Mouse (Mus musculus) heart, embryonic 11.5 days (tissue): ENCODE measurements around the gene Gm12845. TPM values are rescaled to one million over a fixed set of nuclear protein-coding genes. Genes with fewer than 3 reads are reported as not detected.

Source experiments
- ATAC-seq: fragments of 200-750 bp; cut with Nextera tagmentation; replicated peaks from 2 replicates; pipeline ENCODE4 v1.8.0; 2017; ENCODE audit warnings: moderate library complexity; ENCODE audit not compliant: insufficient number of reproducible peaks, low FRiP score, low TSS enrichment
- H3K27ac ChIP-seq: fragments of 300-500 bp; sonication (generic); 2 replicates; pipeline ENCODE4 v1.5.1; 2014; ENCODE audit warnings: mild to moderate bottlenecking, low read depth, low read length
- H3K27me3 ChIP-seq: fragments of 300-500 bp; sonication (generic); 2 replicates; pipeline ENCODE4 v1.6.1; 2014; ENCODE audit warnings: mild to moderate bottlenecking, low read length, mixed read lengths; ENCODE audit not compliant: control insufficient read depth, insufficient read depth
- H3K36me3 ChIP-seq: fragments of 300-500 bp; sonication (generic); 2 replicates; pipeline ENCODE4 v1.6.1; 2014; ENCODE audit warnings: mild to moderate bottlenecking, low read length, moderate library complexity, mixed read lengths; ENCODE audit not compliant: control insufficient read depth, insufficient read depth
- H3K4me1 ChIP-seq: fragments of 300-500 bp; sonication (generic); 2 replicates; pipeline ENCODE4 v1.6.1; 2014; ENCODE audit warnings: low read length; ENCODE audit not compliant: control insufficient read depth, insufficient read depth
- H3K4me2 ChIP-seq: fragments of 300-500 bp; sonication (generic); 2 replicates; pipeline ENCODE4 v1.6.1; 2014; ENCODE audit warnings: mild to moderate bottlenecking, moderate library complexity
- H3K4me3 ChIP-seq: fragments of 300-500 bp; sonication (generic); 2 replicates; pipeline ENCODE4 v1.5.1; 2014; ENCODE audit warnings: low read depth, low read length
- H3K9ac ChIP-seq: fragments of 300-500 bp; sonication (generic); 2 replicates; pipeline ENCODE4 v1.6.1; 2014; ENCODE audit warnings: mild to moderate bottlenecking, low read depth, low read length, moderate library complexity
- H3K9me3 ChIP-seq: fragments of 300-500 bp; sonication (generic); replicated peaks from 2 replicates; pipeline ENCODE4 v1.6.1; 2016; ENCODE audit warnings: low read length; ENCODE audit not compliant: control insufficient read depth
- WGBS: fragments of 180-500 bp; shearing (Covaris S2); extraction: QIAGEN DNeasy Blood & Tissue Kit; methylation state at CpG from one replicate; pipeline ENCODE4 v1.1.7; 2014; ENCODE audit not compliant: insufficient replicate concordance; 5-methylcytosine and 5-hydroxymethylcytosine counted together
- polyA plus RNA-seq: library from polyadenylated mRNA; unstranded; fragments of >200 nt; fragmentation: Nextera tagmentation; extraction: Ambion mirVana; gene quantifications from 2 replicates; pipeline ENCODE4 v1.2.1, GENCODE M21; 2014

Gm12845 gene
- polyA plus RNA-seq: not detected in 2 replicates

DNA sequence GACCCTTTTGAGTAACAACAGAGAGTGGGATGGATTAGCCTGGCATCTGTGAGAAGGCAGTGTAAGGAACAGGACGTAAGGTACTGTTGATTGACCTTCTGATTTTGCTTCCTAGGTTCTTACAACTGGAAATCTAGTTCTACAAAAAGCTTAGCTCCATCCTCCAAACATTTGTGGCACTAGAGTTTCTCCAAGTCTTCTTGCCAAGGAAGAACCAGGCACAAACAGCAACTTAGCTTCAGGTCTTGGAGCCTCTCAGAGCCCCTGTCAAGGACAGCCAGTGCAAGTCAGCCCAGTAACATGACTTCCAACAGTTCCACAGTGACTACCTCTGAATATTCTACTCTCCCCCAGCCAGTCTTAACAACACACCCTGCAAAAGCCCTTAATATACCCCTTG, at the start of gene Gm12845:
Gm12845 (plus strand) TSS at position 301 of the 400 bp plus-strand sequence.
- Histone ChIP-seq H3K27me3 (no peaks in the 10 kb centered on the region), H3K9me3 (no peaks in the 10 kb centered on the region), H3K4me3 (no peak within 1 kb of the TSS), H3K27ac (no peak within 1 kb of the TSS), H3K36me3 (no peaks in the 10 kb centered on the region), H3K4me1 (no peaks in the 10 kb centered on the region), H3K4me2 (no peak within 1 kb of the TSS), H3K9ac (no peak within 1 kb of the TSS)
- ATAC-seq: no peak
- 76% methylated on average over 1 of the region's 1 CpGs for WGBS

GRCm38 (mm10) chr4:117676903-117677302, 47.3 kb upstream of the Gm12845 start:
- H3K9me3 ChIP-seq: no peaks in the 10 kb centered on the region
- H3K27ac ChIP-seq: no peak overlapping the region
- H3K4me1 ChIP-seq: peaks cover 4% of the 10 kb centered on the region; the same call in 1 of the 2 replicates
- no peaks in the 10 kb centered on the region for H3K27me3 ChIP-seq
- no peak for ATAC-seq
- 24% methylated on average over 3 of the region's 3 CpGs for WGBS
- no peak overlapping the region for H3K4me3 ChIP-seq
- H3K4me2 ChIP-seq: no peak overlapping the region
- no peak overlapping the region for H3K9ac ChIP-seq
- H3K36me3 ChIP-seq: peaks cover 31% of the 10 kb centered on the region

DNA sequence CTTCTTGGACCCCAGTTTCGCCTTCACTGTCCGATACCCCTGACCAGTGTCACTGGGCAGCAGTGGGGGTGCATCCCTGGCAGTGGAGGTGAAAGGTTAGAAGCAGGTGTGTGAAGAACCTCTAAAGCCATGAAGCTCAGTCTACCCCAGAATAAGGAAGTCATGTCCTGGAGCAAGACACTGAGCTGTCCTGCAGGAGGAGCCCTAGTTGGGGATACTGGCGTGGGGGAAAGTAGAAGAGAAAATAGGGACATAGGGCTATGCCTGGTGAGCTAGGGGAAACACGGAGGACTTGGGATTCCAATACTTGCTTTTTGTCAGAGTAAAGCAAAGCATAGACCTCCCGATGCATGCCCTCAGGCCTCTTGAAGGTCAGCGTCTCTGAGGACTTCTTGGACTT, 43.2 kb upstream of the Gm12845 start:
- no peak overlapping the region for H3K27ac ChIP-seq
- H3K9ac ChIP-seq: no peak overlapping the region
- peak overlapping the region; percentile 88 for H3K4me2 ChIP-seq
- ATAC-seq: no peak
- 76% methylated on average over 6 of the region's 6 CpGs for WGBS
- H3K36me3 ChIP-seq: peaks cover 14% of the 10 kb centered on the region
- H3K27me3 ChIP-seq: no peaks in the 10 kb centered on the region
- H3K4me1 ChIP-seq: peaks cover 4% of the 10 kb centered on the region; the same call in 1 of the 2 replicates
- H3K9me3 ChIP-seq: no peaks in the 10 kb centered on the region
- peak overlapping the region; percentile 90 for H3K4me3 ChIP-seq

- peak; percentile 77 for ATAC-seq
- H3K36me3 ChIP-seq: peaks cover 7% of the 10 kb centered on the region
- no peaks in the 10 kb centered on the region for H3K27me3 ChIP-seq
- H3K4me2 ChIP-seq: peak within 1 kb of the TSS; percentile 88
- no peaks in the 10 kb centered on the region for H3K9me3 ChIP-seq
- H3K4me1 ChIP-seq: peaks cover 4% of the 10 kb centered on the region; the same call in 1 of the 2 replicates
- H3K9ac ChIP-seq: peak within 1 kb of the TSS; percentile 94
- peak within 1 kb of the TSS; percentile 50; the same call in 1 of the 2 replicates for H3K27ac ChIP-seq
- WGBS: under 1% methylated on average over 33 of the region's 33 CpGs
- H3K4me3 ChIP-seq: peak within 1 kb of the TSS; percentile 90
Observed at GRCm38 (mm10) chr4:117681931-117682461, 42.2 kb upstream of the Gm12845 start, which contains the start of gene Dmap1. Gene Dmap1 (minus strand): TSS chr4:117682273.

DNA sequence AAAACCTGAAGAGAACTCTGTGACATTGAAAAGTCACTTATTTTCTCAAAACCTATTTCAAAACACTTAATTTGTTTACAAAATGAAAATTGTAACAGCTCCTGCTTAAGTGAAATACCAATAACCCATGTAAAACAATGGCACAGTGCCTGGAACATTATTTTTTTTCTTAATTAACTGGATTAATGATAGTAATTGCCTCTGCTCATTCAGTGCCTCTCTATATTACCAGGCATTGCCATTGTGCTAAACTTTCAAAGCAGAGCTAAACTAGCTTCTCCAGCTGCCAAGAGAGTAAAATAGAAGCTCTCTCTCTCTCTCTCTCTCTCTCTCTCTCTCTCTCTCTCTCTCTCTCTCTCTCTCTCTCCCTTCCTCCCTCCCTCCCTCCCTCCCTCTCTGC, 41.7 kb upstream of the Gm12845 start:
- peaks cover 4% of the 10 kb centered on the region for H3K36me3 ChIP-seq
- no peak overlapping the region for H3K27ac ChIP-seq
- no peak for ATAC-seq
- peak overlapping the region; percentile 94; the same call in 1 of the 2 replicates for H3K9ac ChIP-seq
- H3K27me3 ChIP-seq: no peaks in the 10 kb centered on the region
- peak overlapping the region; percentile 88 for H3K4me2 ChIP-seq
- peak overlapping the region; percentile 90 for H3K4me3 ChIP-seq
- peaks cover 4% of the 10 kb centered on the region; the same call in 1 of the 2 replicates for H3K4me1 ChIP-seq
- no peaks in the 10 kb centered on the region for H3K9me3 ChIP-seq

GRCm38 (mm10) chr4:117683048-117683768, 41.0 kb upstream of the Gm12845 start:
- WGBS: 58% methylated on average over 6 of the region's 6 CpGs

DNA sequence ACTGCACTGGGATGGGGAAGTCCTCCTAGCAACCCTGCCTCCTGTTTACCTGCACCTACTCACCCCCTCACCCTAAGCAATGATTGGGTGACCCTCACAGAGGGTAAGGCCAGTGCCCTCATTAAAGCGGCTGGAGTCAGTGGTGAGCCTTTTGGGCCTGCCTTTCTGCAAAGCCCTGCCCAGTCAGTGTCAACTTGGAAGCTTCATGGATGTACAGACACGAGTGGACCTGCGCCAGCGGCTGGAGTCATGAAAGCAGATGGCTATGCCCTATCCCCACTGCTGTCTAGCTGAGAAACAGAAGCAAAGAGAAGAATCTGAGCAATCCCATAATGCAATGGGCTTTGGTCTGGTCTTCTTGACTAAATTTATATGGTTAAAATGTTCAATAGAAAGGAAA, 37.9 kb upstream of the Gm12845 start:
- H3K4me1 ChIP-seq: peaks cover 2% of the 10 kb centered on the region; the same call in 1 of the 2 replicates
- no peak overlapping the region for H3K4me3 ChIP-seq
- H3K9me3 ChIP-seq: no peaks in the 10 kb centered on the region
- ATAC-seq: no peak
- WGBS: 70% methylated on average over 4 of the region's 4 CpGs
- no peaks in the 10 kb centered on the region for H3K27me3 ChIP-seq
- no peak overlapping the region for H3K4me2 ChIP-seq
- no peaks in the 10 kb centered on the region for H3K36me3 ChIP-seq
- no peak overlapping the region for H3K9ac ChIP-seq
- H3K27ac ChIP-seq: no peak overlapping the region

More at GRCm38 (mm10) chr4:117683048-117683768, 41.0 kb upstream of the Gm12845 start:
- Histone ChIP-seq H3K9ac (no peak overlapping the region), H3K4me2 (no peak overlapping the region), H3K27ac (no peak overlapping the region), H3K4me3 (no peak overlapping the region), H3K4me1 (peaks cover 4% of the 10 kb centered on the region; the same call in 1 of the 2 replicates), H3K27me3 (no peaks in the 10 kb centered on the region), H3K36me3 (peaks cover 2% of the 10 kb centered on the region), H3K9me3 (no peaks in the 10 kb centered on the region)
- no peak for ATAC-seq

GRCm38 (mm10) chr4:117705361-117705760, 18.9 kb upstream of the Gm12845 start:
- H3K9ac ChIP-seq: no peak overlapping the region
- 4% methylated on average over 7 of the region's 7 CpGs for WGBS
- no peak overlapping the region for H3K27ac ChIP-seq
- no peaks in the 10 kb centered on the region for H3K36me3 ChIP-seq
- H3K27me3 ChIP-seq: no peaks in the 10 kb centered on the region
- H3K4me3 ChIP-seq: no peak overlapping the region
- no peak for ATAC-seq
- H3K9me3 ChIP-seq: no peaks in the 10 kb centered on the region
- no peaks in the 10 kb centered on the region for H3K4me1 ChIP-seq
- H3K4me2 ChIP-seq: no peak overlapping the region
